Mouse (Mus musculus): ENCODE measurements at regions not wholly inside any gene's neighbourhood (a gene's known extent, or its start where the extent isn't known, plus 50 kb on each side); places are given as distances from the start of the nearest gene placed in this dataset.

DNA sequence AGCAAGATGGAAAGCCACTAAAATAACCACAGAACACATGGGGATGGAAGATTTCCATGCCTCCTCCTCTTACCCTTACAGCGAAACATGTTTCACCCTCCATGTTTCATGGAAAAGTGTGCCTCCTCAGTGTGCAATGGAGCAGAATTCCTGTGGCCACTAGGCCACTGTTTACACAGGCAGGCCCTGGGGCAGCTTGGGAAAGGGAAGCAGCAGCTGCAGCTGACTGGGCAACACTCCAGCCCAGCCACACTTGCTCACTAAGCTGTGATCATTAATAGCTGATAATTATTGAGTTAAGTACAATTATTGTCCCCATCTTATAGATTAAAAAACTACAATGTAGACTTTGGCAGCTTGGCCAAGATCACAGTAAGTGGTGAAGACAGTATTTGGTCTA, 402.5 kb upstream of the Acvr2a start:
- DNase-seq: no peak

DNA sequence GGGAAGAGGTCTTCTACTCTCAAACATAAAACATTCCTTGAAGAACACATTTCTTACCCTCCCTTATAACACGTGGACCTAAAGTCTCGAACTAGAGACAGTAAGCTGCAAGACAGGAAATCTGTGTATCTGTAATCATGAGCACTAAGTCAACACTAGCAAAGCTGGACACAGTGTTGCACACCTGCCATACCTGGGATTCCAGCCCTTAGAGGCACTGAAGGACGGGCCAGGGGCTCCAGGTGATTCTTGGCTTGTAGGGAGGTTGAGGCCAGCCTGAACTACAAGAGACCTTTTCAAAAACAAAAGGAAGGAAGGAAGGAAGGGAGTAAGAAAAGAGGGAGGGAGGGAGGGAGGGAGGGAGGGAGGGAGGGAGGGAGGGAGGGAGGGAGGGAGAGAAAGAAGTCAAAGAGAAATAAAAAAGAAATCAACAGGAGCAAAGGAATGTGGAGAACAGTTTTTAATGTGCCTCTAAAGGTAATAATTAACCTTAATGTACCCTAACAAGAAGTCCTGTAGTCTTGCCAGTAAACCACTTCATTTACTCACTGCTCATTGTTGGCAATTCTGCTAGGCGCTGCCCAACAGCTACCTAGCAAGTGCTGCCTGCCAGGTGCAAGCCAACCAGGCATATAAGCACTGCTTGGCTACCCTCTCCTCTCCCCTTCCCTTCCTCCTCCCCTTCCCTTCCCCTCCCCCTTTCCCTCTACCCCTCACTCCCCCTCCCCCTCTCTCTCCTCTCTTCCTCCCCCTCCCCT, 401.0 kb upstream of the Acvr2a start:
- DNase-seq: no peak

DNA sequence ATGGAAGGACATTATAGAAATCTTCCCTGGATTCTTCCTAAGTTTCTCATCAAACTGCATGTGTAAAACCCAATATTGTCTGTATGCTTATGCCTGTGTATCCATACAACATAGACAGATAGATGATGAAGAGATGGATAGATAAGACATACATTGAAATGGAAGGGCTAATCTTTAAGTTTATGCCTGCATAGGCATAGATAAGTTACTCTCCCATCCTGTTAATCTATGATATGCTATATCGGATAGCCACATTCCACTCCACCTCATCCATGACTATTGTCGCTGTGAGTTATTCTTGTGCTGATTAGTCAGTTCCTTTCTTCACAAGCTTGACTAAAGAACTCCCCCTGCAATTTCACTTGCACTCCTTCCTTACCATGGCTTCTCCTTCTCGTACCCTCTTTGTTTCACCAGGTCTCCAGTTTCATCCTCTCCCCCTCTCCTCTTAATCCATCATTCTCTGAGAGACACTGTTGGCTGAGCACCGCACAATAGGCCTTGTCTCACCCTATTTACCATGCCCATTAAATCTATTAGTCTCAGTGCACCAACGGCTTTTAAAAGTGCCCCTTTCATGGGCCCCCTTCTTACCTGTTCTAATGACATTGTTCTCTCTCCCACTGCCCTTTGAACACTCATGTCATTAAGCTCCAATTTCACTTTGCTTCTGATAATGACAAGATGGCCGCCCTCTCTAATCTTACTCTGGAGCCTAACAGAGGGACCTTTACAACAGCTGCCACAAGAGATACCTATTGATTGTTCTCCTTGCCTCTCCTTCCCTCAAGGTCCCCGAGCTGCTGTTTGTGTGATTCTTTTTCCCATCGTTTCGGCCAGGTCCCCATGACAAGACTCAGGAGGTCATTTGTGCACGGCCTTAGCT, 399.1 kb upstream of the Acvr2a start:
- no peak for DNase-seq

DNA sequence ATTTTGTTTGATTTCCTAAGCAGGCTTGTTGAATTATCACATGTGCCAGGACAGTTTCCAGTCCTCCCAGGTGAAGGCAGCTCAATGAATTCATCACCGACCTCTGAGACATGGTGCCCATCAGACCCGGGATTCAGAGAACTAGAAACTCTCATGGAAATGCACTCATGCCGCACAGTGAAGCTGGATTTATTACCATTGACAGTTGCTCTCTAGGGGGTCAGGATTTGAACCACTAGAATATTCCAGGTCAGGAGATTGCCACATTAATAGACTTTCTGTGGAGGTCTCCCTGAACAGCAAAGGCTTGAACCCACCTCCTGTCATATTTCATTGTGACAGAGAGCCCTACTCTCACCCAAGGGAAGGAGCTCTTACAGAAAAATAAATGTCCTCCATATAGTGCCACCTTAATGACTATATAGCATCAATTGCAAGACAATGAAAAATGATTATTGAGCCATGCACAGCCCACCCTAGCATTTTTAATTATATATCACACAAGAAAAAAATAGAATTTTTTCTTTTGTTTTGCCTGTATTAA, 397.6 kb upstream of the Acvr2a start:
- DNase-seq: no peak

DNA sequence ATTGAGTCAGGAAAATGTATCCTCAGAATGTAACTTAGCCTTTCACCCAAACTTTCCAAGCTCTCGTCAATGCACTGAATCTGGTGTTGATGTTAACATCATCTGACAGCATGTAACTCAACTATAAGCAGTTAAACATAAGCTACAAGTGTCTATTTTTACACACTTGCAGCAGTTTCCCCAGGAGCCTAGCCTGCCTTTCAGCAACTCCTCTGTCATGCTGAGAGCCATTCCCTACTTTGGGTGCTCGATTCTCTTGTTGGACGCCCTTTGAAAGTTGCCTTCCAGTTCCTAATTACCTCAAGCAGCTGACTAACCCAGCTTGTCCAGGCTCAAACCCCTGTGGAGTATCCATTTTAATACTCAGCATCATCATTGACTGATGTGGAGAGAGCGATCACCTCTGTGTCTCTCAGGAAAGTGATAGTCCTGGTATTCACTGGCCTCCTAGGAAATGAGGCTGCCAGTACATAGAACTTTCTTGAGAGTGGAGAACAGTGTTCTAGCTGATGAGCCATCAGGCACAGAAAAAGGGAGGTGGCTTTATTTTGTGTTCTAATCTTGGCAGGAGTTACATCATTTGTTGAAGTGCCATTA, 396.8 kb upstream of the Acvr2a start:
- DNase-seq: no peak

DNA sequence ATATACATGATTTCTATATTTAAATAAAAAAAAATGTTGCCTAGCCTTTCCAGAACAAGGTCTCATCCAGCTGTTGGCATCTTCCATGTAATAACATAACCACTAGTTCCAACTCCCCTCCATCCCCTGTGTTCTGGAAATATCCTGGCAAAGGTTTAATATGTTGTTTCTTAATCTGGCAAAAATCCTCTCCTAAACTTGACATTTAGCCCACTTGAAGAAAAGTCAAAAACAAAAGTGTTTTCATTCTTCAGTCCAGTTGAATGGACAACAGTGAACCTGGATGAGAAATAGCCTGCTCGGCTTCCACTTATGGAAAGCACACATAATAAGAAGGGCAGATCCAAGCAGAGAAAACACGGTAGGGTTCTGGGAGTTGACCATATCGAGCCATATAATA, 393.1 kb upstream of the Acvr2a start:
- no peak for DNase-seq

DNA sequence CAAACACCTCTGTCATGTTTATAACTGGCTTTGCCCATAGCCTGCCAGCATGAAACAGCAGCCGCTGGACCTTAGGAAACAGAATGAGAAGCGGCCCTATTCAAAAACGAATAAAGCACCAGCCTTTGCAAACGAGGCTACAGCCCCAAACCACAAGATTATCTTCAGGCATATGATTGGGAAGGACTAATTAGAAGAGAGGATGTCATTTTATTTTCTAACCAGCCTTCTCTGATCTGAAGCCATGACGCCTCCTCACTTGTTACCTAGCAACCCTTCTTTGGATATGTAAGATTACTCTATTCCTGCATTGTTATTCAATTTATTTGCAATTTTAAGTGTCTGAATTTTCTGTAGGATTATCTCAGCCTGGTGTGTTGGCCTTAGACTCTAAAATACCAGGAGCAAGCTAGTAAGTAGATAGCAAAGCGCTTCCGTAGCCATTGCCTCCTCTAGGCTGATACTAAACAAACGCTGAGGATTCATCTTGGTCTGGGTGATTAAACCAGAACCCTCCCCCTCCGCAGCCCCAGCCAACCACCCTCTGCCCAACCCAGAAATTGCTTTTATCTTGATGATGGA, 390.0 kb upstream of the Acvr2a start:
- no peak for DNase-seq

DNA sequence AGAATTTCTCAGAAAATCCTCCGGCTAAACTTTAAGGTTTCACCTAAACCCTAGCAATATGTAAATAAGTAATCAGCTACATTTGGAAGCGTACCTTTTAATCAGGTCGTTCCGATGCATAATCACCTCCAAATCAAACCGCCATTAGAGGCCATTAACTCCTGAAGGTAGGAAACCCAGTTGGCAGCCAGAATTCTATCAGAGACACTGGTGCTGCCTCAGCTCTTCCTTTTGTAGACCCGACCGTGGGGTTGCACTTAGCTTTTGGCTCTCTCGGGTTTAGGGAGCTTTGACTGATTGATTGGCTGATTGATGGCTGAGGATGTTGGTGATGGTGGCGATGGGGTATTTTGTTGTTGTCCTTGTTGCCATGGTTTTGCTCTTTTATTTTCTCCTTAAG, 389.3 kb upstream of the Acvr2a start:
- DNase-seq: no peak

DNA sequence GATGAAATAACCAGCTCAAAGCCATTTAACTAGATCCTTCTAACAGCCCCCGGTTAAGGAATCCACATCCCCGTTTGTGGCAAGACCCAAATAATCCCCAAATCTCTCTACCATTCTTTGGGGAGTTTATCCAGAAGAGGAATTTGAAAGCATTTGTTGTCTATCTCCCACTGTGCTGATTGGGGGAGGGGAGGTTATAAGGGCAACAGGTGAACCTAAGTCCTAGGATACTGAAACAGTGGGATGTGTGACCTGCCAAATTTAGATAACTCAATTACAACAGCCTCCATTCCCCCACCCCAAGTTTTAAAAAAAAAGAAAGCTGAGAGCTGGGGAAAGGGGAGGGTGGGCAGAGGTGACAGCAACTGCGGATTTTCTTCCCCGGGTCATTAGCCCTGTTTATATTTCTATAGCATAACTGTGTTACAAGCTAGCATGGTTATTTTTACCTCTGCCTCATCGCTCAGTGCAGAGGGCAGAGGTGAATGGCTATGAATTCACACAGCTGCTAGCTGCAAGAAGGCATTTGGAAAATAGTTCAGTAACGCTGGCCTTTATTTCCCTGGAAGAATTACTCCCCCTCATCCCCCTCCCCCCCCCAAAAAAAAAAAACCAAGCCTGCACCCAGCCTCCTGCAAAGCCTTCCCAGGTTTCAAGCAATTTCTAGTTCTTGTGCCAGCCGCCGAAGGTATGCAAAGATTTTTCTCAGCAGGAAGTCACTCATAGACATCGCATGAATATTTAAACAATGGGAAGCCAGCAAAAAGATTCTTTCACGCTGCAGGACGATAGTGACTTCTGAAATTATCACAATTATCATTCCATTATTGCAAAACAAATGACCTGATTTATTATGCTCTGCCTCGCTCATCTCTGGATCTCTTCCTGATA, 388.5 kb upstream of the Acvr2a start:
- no peak for DNase-seq

DNA sequence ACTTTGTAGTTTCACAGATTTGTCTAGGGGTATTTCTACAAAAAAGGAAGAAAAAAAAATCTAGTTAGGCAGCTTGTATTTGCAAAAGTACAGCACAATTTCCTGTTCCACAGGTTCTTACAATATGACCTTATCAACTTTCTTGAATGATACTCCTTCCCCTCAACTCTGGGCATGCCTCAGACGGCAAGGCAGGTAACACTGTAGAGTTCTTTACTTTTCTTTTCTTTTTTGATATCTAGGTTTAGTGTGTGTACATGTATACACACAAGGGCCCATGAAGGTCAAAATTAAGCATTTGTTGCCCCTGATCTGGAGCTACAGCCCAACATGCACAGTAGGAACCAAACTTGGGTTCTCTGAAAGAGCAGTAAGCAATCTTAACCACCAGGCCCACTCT, 381.4 kb upstream of the Acvr2a start:
- DNase-seq: no peak

DNA sequence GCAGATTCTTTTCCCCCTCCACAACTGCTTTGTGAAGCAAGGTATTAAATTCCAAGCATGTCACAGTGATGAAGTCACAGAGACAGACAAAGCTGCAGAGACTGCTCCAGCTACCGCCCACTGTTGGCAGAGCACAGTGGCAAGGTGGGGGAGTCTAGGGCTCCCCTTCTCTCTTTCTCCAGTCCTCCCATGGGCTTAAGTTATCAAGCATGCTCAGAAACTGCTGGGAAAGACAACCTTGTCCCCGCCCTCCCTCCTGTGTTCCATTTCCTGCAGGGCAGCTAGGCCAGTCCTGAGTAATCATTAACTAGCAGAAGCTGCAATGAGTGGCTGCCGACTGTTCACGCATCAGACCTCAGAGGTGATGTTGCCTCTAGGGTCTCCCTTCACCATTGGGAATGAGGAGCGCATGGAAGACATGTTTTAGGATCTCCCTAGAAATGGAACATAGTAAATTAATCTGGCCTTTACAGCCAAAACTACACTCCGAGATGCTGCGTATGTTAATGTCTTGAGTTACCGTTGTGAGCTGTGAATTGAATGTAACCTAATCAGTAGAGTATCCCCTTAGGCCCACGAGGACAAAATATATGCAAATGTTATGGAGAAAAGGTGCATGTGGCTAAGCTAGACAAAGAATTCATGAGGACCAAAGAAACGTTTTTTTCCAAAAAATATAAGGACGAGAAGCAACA, 372.5 kb upstream of the Acvr2a start:
- DNase-seq: no peak

DNA sequence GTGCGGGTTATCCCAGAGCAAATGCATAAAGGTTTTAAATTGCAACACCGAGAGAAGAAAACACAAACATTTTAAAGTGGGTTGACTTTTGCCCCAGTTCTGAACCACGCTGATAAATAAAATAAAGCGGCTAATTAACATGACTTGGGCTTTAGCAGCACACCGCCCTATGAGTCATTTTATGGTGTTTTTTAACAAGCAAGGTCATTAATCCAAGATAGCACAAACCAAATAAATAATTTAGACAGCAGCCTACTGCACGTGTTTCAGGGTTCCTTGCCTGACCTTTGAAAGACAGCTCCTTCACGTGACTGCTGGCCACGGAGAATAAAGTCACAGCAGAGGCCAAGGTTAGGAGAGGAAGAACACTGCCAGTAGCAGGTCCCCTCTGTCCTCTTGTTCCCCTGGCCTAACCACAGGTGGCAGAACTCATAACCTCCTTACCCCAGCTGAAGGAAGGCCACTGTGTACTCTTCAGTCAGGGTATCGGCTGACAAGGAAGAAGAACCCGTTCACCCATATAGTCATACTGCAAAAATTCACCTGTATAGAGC, 371.8 kb upstream of the Acvr2a start:
- no peak for DNase-seq

DNA sequence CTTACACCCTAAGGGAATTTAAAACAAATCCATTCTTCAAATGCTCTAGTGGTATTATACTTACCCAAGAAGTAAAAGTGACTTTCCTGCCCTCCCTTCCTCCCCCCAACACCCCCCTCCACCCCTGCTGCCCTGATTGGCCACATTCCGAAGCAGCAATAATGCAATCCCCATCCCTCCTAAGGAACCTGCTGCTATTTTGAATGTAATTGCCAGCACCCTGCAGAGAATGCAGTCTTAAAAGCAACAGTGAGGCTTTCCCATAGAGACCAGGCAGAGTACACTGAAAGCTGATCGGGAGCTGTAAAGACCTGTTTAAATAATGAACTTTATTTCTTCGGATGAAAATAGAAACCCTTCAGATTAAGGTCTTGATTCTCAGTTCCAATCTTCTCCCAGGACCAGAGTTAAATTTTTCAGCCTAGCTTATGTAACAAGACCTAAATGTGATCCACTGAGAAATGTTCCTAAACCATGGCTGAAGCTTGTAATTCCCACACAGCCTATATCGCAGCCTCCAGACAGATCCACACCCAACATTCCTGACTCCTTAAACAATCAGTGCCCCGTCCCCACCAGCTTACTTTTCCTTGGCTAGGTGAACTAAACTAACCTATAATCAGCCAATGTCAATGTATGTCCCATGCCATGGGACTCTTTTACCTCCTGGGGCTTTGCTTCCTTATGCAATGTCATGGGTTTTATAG, 367.9 kb upstream of the Acvr2a start:
- DNase-seq: no peak

DNA sequence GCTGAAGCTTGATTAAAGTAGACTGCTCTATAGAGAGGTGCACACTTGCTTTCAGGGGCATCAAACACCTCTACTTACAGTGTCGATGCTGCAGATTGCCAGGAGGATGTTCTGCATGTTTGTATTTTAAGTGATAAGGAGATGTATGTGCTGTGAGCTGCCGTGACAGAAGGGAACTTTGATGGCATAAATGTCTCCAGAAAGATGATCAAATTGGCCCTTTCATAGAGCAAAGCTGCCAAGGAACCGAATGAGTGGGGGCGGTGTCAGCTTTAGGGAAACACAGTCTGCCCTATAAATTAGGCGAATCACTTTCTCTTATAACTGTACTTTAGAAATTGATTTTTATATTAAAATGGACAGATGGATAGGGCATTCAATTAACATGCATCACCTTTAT, 367.3 kb upstream of the Acvr2a start:
- DNase-seq: no peak

DNA sequence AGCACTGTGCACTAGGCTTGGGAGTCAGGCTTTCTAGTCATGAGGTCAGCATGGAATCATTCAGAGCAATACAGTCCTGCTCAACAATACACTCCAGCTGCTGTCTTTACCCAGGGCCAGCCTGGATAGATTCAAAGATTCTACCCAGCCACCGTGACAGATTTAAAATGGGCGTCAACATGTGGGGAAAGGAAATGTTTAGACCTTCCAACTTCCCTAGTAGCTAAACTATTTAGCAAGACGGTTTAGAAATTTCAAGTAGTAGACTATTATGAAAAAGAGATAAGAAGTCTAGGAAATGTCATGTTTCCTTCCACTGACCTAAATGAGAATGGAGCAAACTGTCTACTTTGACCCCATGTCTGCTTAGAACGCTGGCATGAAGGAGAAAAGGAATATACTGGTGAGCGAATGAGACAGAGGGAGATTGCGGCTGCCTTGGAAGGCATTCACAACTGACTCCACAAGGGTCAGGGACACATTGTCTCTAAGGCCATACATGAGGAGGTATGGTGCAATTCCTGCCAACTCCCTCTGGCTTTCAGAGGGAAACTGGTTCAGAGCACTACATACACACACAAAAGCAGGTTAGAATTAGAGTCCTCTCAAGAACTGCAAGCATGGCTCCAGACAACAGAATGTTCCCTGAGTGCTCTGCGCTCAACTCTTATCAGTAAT, 364.6 kb upstream of the Acvr2a start:
- no peak for DNase-seq

DNA sequence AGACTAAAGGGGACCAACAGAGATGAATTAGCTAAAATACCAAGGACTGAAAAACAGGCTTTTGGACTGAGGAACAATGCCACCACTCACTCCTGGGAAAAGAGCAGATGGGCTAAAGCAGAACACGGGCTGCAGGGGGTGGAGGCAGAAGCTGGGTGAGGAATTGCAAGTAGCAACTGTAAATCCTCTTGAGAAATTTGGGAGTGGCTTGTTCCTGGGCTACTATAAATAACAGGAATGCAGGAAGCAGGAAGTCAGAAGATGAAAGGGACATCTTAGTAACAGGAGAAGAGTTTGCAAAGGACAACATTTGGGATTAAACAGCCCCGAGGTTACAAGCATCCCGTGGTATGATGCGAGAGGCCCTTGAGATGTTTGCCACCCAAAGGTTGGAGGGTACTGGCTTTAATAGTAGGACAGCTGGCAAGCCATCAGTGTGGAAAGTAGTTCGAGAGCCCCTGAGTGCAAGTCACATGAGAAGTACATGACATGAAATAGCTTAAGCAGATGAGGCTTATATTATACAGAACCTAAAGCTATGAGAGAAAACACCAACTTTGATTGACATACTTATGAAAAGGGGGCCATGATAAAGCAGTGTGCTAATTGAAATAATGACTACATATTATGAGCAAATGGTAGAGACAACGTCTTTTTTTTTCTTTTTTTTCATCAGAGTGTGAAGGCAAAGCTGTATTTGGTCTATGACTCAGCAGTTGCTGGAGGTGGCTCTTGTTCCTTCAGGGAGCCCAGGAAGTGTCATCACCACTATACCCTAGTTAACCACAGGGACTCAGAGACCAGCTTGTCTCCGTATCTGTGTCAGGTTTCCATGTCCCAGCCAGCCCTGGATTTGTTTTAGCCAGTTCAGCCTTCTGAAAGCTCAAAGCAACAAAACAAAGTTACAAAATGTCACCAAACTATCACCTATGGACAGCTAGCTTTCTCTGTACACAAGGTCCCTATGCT, 357.6 kb upstream of the Acvr2a start:
- peak; percentile 21 for DNase-seq

DNA sequence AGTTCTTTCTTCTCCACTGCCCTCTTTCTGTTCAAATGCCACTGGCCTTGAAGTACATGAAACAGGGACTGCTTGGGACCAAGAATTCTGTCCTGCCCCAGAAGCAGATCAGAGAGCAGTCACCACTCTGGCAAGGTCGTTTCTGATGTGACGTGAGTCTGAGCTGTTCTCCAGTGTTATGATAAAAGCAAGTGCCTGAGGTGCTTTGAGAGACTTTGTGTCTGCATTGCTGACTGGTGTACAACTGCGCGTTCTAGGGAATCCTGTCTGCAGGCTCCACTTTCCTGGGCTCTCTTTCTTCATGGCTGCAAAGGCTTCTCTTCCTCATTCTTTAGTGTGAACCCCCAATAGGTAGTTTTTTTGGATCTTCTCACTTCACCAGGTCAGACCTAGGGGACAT, 356.8 kb upstream of the Acvr2a start:
- DNase-seq: no peak

DNA sequence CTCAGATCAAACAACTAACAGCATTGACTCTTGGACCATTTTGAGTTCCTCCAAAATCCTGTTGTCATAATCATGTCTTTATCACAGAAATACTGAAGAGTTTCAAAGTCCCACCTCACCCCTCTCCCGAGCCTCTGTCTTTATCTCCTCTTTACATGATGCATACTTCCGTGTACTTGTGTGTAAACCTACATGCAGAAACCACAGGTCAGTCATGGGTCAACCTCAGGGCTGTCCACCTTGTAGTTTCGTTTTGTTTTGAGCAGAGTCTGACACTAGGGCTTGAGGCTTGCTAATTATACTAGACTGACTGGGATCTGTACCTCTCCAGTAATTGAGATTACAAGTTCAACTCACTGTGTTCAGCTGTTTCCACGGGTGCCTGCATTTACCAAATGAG, 348.4 kb upstream of the Acvr2a start:
- DNase-seq: no peak

DNA sequence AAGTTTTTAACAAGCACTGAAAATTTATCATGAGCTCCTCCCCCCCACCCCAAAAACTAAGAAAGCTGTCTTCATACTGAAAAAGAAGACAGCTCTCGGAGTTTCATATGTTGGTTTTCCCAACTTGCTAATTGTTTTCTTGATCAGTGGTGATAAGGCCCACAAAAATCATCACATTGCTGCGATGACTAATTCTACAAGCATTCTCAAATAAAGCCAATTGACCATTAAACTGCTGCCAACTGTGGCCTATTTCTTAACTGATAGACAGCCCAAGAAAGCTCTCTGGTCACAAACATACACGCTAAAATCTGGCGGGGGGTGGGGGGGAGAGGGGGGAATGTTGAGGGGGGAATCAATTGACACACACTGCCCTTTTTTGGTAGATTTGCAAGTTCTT, 345.0 kb upstream of the Acvr2a start:
- no peak for DNase-seq
